Mouse (Mus musculus): ENCODE data around the gene Ap3b2. TPM values are rescaled to one million over a fixed set of nuclear protein-coding genes. Genes with fewer than 3 reads are reported as not detected.

The Ap3b2 gene
- total and polyA plus RNA-seq, 3 experiments = not detected

- Histone ChIP-seq H3K4me1 (ENCODE audit: control insufficient read depth in 1 of 2, insufficient read depth in 2 of 2) (no peaks in the 10 kb centered on the region), H3K9ac (ENCODE audit: insufficient read depth, low read depth) (no peak overlapping the region), H3K4me2 (ENCODE audit: insufficient read depth, low read depth, poor library complexity, severe bottlenecking) (no peak overlapping the region), H3K27ac (ENCODE audit: insufficient read depth, low read depth) (no peak overlapping the region), H3K4me3 (replicated peaks in 1 of 3; ENCODE audit: low read depth in 2 of 3, low read length in 2 of 3, poor library complexity in 1 of 3) (no peak overlapping the region), H3K36me3 (replicated peaks in 1 of 2; ENCODE audit: control insufficient read depth in 1 of 2, insufficient read depth in 1 of 2, low read length in 1 of 2) (no peaks in the 10 kb centered on the region), H3K27me3 (replicated peaks) (peaks cover 94% of the 10 kb centered on the region), H3K79me2 (replicated peaks; ENCODE audit: control insufficient read depth, extremely low read depth, insufficient read depth, poor library complexity, severe bottlenecking) (no peaks in the 10 kb centered on the region), H3K9me3 (replicated peaks; ENCODE audit: low read length) (no peaks in the 10 kb centered on the region)
- in situ Hi-C loops (cut with MboI; ENCODE audit: low pct_ligation_motif_present, low pct_unique_long_range_greater_than_20kb, low sequenced_read_pairs) (no loop called here), dilution Hi-C loops (cut with MboI; ENCODE audit: extremely low pct_ligation_motif_present, extremely low pct_unique_long_range_greater_than_20kb, low sequenced_read_pairs) (no loop called here)
- TF ChIP-seq NELFE (IDR thresholded peaks at IDR 0.05; ENCODE audit: low read depth, low read length) (no peak), JUND (conservative IDR thresholded peaks at IDR 0.05; ENCODE audit: low read depth, low read length) (no peak), NRF1 (IDR thresholded peaks at IDR 0.05; ENCODE audit: low read depth, low read length) (no peak), MEF2A (IDR thresholded peaks at IDR 0.05; ENCODE audit: borderline replicate concordance, low read depth, low read length) (no peak), ETS1 (conservative IDR thresholded peaks at IDR 0.05; ENCODE audit: low read depth, low read length) (no peak), MYC (IDR thresholded peaks at IDR 0.05; ENCODE audit: low read depth, low read length) (no peak), EP300 (IDR thresholded peaks at IDR 0.05; ENCODE audit: low read length) (no peak), USF1 (IDR thresholded peaks at IDR 0.05; ENCODE audit: low read depth, low read length) (no peak), CTCF (conservative IDR thresholded peaks at IDR 0.05 in 1 of 2, IDR thresholded peaks at IDR 0.05 in 1 of 2; ENCODE audit: low read depth in 2 of 2, low read length in 2 of 2) (no peak), RCOR1 (conservative IDR thresholded peaks at IDR 0.05; ENCODE audit: low read depth, low read length) (no peak), GABPA (IDR thresholded peaks at IDR 0.05; ENCODE audit: insufficient replicate concordance, low read depth, low read length) (no peak), E2F4 (IDR thresholded peaks at IDR 0.05; ENCODE audit: insufficient replicate concordance, low read depth, low read length) (no peak), ZNF384 (IDR thresholded peaks at IDR 0.05; ENCODE audit: low read depth, low read length) (no peak), PAX5 (IDR thresholded peaks at IDR 0.05; ENCODE audit: low read length) (no peak)
- no peak for DNase-seq (ENCODE audit: extremely low read depth)
Observed at GRCm38 (mm10) chr7:81464906-81465450, 28.7 kb downstream of the Ap3b2 start.

GRCm38 (mm10) chr7:81464116-81464515 is 29.6 kb downstream of the Ap3b2 start:
- Histone ChIP-seq H3K9me3 (replicated peaks; ENCODE audit: low read length) (no peaks in the 10 kb centered on the region), H3K27me3 (replicated peaks) (peaks cover 92% of the 10 kb centered on the region), H3K27ac (ENCODE audit: insufficient read depth, low read depth) (no peak overlapping the region), H3K4me3 (replicated peaks in 1 of 3; ENCODE audit: low read depth in 2 of 3, low read length in 2 of 3, poor library complexity in 1 of 3) (no peak overlapping the region), H3K4me2 (ENCODE audit: insufficient read depth, low read depth, poor library complexity, severe bottlenecking) (no peak overlapping the region), H3K9ac (ENCODE audit: insufficient read depth, low read depth) (no peak overlapping the region), H3K36me3 (replicated peaks in 1 of 2; ENCODE audit: control insufficient read depth in 1 of 2, insufficient read depth in 1 of 2, low read length in 1 of 2) (no peaks in the 10 kb centered on the region), H3K79me2 (replicated peaks; ENCODE audit: control insufficient read depth, extremely low read depth, insufficient read depth, poor library complexity, severe bottlenecking) (no peaks in the 10 kb centered on the region), H3K4me1 (ENCODE audit: control insufficient read depth in 1 of 2, insufficient read depth in 2 of 2) (no peaks in the 10 kb centered on the region)
- dilution Hi-C loops (cut with MboI; ENCODE audit: extremely low pct_ligation_motif_present, extremely low pct_unique_long_range_greater_than_20kb, low sequenced_read_pairs) (no loop called here), in situ Hi-C loops (cut with MboI; ENCODE audit: low pct_ligation_motif_present, low pct_unique_long_range_greater_than_20kb, low sequenced_read_pairs) (no loop called here)
- peak; percentile 26 for DNase-seq (ENCODE audit: extremely low read depth)
- TF ChIP-seq BHLHE40 (IDR thresholded peaks at IDR 0.05; ENCODE audit: low read depth, low read length) (no peak), CTCF (conservative IDR thresholded peaks at IDR 0.05 in 1 of 2, IDR thresholded peaks at IDR 0.05 in 1 of 2; ENCODE audit: low read depth in 2 of 2, low read length in 2 of 2) (no peak), POLR2A (IDR thresholded peaks at IDR 0.05; ENCODE audit: low read depth, low read length) (no peak), JUN (IDR thresholded peaks at IDR 0.05; ENCODE audit: insufficient read depth, low read depth, low read length) (no peak), RCOR1 (conservative IDR thresholded peaks at IDR 0.05; ENCODE audit: low read depth, low read length) (no peak), JUND (conservative IDR thresholded peaks at IDR 0.05; ENCODE audit: low read depth, low read length) (no peak), HCFC1 (IDR thresholded peaks at IDR 0.05; ENCODE audit: low read depth, low read length) (no peak), CHD2 (IDR thresholded peaks at IDR 0.05; ENCODE audit: low read length) (no peak), MAFK (IDR thresholded peaks at IDR 0.05; ENCODE audit: insufficient replicate concordance, low read length) (no peak), NRF1 (IDR thresholded peaks at IDR 0.05; ENCODE audit: low read depth, low read length) (no peak), TBP (conservative IDR thresholded peaks at IDR 0.05; ENCODE audit: low read depth, low read length) (no peak)

Data from CH12.LX (cell line).